Mouse (Mus musculus): ENCODE results near the gene Nwd1.
"Not testable (repeated sequence)": the region's sequence is repeated elsewhere in the genome, so short reads cannot be mapped to it uniquely, and the experiment has no call there.

The Nwd1 gene

DNA sequence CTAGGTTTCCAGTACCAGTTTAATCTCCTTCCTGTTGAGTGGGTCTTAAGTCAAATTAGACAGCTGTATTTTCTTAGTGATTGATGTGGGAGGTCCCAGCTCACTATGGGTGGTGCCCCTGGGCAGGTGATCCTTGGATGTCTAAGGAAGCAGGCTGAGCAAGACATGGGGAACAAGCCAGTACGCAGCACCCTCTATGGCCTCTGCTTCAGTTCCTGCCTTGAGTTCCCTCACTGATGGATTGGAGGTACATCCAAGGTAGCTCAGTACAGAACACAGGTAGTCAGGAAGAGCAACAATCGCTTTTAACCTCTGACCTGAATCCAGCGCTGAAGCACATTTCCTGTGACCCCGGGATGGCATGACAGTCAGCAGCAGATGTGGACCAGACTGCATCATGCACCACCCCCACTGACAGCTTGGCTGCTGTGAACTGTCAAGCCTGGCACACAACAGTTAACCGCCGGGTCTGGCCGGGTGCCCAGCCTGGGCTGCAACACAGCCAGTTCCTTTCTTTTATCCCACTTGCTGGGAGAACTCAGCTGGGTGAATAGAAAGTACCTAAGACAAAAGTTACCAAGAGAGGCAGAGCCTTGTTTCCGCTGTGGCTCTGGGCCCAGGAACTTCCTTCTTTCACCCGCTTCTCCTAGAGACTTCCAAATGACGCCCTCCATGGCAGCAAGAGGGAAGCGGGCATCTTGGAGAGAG lies at the start of gene Nwd1:
TSS of gene Nwd1 (plus strand) at position 652 of the 708 bp plus-strand sequence.
- DNase-seq, result peak; percentile 64 to 78

- DNase-seq, result no peak
Measured at GRCm38 (mm10) chr8:72642885-72643284, 3.6 kb upstream of the Nwd1 start.

DNA sequence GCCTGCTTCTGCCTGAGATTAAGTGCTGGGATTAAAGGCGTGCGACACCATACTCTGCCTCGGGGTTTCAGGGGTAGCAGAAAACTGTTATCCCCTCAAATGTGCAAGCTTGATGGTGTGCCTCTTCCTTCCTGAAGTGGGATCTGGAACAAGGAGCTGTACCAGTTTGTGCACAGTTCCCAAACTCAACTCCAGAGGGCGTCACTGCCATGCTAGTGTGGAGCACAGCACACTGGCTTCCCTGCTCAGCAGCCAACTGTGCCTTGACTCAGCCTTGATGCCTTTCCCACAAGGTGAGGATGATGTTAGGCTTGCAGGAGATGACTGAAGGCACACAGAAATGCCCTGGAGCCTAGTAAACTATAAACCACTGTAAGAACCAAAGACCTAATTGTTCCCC lies 1.9 kb upstream of the Nwd1 start:
- peak in 1 of 2 experiments; percentile 28 for DNase-seq

- no peak for DNase-seq
Measured at GRCm38 (mm10) chr8:72646768-72647143, 245 bp downstream of the Nwd1 start.

GRCm38 (mm10) chr8:72650697-72651096 lies 4.2 kb downstream of the Nwd1 start:
- DNase-seq, result no peak

- DNase-seq, result peak; percentile 5 to 45
Measured at GRCm38 (mm10) chr8:72654565-72655521, 8.3 kb downstream of the Nwd1 start.

DNA sequence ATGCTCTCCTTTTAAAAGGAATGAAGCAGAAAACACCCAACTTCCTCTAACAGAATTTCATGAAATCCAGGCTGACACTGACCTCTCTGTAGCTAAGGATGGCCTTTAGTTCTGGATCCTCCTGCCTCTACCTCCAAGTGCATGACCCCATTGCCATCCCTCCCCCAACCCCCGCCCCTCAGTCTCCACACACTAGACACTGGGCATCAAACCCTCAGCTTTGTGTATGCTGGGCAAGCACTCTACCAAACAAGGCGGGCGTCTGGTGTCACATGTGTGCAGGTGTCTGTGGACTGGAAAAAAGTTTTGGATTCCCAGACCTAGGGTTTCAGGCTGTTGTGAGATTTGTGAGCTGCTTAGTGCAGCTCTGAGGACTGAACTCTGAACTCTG lies 9.0 kb downstream of the Nwd1 start:
- DNase-seq, result no peak

DNA sequence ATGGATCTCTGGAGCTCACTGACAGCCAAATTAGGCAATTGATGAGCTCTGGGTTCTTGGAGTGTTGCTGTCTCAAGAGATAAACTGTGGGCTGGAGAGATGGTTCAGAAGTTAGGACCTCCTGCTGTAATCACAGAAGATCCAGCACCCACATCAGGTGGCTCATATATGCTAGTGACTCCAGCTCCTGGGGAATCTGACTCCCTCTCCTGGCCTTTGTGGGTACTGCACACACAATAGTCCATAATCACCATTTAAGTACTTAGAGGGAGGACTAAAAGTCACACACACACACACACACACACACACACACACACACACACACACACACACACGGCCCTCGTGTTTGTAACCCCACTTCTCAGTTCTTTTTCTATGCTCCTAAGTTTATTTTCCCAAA lies 13.5 kb downstream of the Nwd1 start:
- no peak for DNase-seq

GRCm38 (mm10) chr8:72664107-72664652 lies 17.7 kb downstream of the Nwd1 start:
- no peak for DNase-seq

DNA sequence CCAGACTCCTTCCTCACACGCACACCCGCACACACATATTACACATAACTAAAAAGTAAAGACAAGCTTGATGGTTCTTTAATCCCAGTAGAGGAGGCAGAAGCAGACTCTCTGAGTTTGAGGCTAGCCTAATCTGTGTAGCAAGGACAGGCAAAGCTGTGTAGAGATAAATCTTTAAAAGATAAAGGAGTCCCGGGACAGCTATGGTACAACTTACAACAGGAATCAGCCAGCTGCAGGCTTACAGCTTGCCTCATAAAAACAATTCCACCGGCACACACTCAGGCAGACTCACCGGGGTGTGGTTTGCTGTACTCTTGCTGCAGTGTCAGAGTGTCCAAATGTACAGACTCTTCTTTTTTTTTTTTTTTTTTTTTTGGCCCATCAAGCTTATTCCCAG lies 18.2 kb downstream of the Nwd1 start:
- DNase-seq, result no peak

GRCm38 (mm10) chr8:72665405-72665804 lies 18.9 kb downstream of the Nwd1 start:
- no peak for DNase-seq

DNA sequence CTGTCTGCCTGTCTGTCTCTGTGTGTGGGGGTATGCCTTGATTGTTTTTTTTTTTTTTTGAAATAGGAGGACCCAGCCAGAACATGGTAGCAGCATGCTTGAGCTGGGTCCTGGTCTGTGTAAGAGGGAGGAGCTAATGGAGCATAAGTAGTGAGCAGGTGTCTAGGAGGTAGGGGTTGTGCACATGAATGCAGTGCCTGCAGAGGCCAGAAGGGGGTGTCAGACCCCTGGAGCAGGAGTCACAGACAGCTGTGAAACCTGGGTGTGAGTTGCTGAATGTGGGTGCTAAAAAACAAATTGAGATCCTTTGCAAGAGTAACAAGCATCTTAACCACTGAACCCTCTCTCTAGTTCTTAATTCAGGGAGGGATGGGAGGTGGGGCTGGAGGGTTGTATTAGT lies 22.4 kb downstream of the Nwd1 start:
- no peak for DNase-seq

DNA sequence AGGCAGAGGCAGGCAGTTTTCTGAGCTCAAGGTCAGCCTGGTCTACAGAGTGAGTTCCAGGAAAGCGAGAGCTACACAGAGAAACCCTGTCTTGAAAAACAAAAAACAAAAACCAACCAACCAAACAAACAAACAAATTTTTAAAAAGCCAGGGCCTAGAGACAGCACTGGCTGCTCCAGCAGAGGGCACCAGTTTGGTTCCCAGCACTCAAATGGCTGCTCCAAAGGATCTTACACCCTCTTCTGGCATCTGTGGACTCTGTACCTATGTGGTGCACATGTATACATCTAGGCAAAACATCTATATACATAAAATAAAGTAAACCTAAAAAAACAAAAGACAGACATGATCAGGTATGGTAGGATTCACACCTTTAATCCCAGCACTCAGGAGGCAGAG lies 26.3 kb downstream of the Nwd1 start:
- no peak for DNase-seq

- no peak for DNase-seq
Measured at GRCm38 (mm10) chr8:72674184-72674583, 27.7 kb downstream of the Nwd1 start.

GRCm38 (mm10) chr8:72676436-72676835 lies 29.9 kb downstream of the Nwd1 start:
- no peak for DNase-seq

GRCm38 (mm10) chr8:72676844-72677243 lies 30.3 kb downstream of the Nwd1 start:
- not testable (repeated sequence) for DNase-seq

GRCm38 (mm10) chr8:72677331-72677730 lies 30.8 kb downstream of the Nwd1 start:
- no peak for DNase-seq

GRCm38 (mm10) chr8:72680133-72680532 lies 33.6 kb downstream of the Nwd1 start:
- peak; percentile 54 to 83 for DNase-seq

DNA sequence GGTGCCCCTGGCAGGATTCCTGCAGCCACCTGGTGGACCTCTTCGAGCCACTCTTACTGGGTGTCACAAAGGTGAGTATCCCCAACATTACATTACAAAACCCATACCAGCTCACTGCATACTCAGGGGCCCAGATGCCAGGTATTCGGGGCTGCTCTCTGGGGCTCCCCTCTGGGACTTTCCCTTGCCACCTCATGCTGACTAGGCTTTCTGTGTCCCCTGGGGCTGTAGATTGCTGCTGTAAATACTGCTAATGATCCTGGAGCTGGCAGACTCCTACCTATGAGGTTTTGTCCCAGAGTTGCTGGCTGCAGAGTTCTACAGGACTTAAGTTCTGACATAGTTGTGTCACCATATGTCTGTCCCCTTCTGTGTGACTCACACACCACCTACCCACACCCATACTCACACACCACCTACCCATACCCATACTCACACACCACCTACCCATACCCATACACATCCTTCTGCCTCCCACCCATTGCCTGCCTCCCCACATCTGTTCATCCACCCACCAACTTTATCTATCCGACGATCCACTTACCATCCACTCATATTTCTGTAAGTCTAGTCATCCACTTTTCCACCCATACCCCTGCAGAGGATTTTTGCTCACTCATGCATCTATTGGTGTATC lies 35.7 kb downstream of the Nwd1 start:
- no peak for DNase-seq

DNA sequence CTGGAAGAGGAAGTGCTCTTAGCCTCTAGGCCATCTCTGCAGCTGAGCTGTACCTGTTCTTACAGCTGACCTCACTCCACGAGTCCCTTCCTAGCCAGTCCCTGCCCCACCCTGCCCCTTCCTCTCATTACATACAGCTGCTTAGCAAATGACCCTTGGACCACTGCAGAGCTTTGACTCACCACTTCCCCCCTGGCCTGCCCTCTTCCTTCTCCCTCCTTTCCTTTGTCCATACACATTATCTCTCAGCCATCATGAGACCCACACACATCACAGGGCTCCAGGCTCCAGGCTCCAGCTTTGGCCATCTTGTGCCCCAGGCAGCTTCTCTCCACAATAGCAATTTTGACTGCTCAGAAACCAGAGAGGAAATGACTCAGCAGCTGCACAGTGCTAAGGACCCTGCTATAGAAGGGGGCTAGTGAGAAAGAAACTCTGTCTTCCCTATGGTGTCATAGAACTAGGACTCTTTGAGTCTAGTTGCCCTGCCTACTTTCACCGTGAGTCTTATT lies 36.6 kb downstream of the Nwd1 start:
- DNase-seq, result no peak

DNA sequence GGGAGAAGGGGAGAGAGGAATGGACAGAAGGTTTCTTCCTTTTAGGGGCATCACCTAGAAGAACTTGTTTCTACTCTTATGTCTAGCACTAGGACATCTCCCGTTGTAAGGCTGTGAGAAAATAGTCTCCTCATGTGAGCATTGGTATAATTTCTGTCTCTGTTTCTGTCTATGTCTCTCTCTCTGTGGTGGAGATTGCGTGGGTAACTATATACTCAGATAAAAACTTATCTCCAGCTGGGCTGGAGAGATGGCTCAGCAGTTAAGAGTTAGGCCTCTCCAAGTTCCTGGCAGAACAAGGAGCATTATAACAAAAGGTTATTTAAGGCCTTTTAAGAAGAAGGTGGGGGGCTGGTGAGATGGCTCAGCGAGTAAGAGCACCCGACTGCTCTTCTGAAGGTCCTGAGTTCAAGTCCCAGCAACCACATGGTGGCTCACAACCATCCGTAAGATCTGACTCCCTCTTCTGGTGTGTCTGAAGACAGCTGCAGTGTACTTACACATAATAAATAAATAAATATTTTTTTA lies 37.1 kb downstream of the Nwd1 start:
- DNase-seq, result not testable (repeated sequence)

DNA sequence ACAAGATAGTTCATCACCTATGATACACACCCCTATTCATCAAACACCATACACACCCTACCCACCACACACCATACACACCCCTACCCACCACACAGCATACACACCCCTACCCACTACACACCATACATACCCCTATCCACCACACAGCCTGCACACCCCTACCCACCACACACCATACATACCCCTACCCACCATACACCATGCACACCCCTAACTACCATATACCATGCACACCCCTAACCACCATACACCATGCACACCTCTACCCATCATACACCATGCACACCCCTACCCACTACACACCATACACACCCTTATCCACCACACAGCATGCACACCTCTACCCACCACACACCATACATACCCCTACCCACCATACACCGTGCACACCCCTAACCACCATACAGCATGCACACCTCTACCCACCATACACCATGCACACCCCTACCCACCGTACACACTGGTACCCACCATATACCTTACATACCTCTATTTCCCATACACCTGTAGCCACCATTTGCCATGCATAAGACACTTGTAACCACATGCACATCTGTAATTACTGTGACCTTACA lies 51.9 kb downstream of the Nwd1 start:
- DNase-seq, result no peak
